Mouse (Mus musculus) small intestine, adult 2 months (tissue): ENCODE measurements around the gene Zfp385b.

Source experiments
- CTCF ChIP-seq: fragments of 200-500 bp; IDR thresholded peaks from 2 replicates; pipeline ENCODE4 v1.5.1; 2012; ENCODE audit warnings: low read depth, mild to moderate bottlenecking, control low read depth, inconsistent platforms, low read length, moderate library complexity, mixed read lengths; ENCODE audit not compliant: insufficient replicate concordance, insufficient read length; ENCODE audit errors: extremely low read depth
- POLR2A ChIP-seq: fragments of 200-500 bp; IDR thresholded peaks from 2 replicates; pipeline ENCODE4 v1.6.1; 2012; ENCODE audit warnings: low read depth, mild to moderate bottlenecking, control low read depth, inconsistent platforms, low read length, moderate library complexity

DNA sequence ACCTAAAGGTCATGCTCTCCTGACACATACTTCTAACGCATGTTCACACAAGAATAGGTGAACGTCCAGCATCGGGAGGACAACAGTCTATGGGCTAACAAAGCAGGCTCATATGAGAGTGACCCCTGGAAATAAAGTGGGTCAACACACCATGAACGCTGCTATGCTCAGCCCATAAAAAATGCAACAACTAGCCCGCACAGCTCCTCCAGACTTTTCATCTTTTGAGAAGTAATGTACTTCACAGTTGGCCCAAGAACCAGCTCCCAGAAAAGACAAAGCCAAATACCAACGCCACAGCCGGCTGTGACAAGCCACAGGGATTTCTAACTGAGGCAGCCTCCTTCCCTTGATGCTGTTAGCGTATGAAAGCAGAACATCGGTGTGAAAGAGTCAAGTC lies 112.3 kb downstream of the Zfp385b start:
- TF ChIP-seq CTCF (no peak), POLR2A (no peak)
